In genomic region chr10:121955730-121956129, GRCm38 (mm10) we compare ENCODE assay signal across 22 mouse cellular contexts.
A peak's percentile ranks its signal among the peaks of the same experiment; 100 is the strongest.
DNase-seq lines count a peak whose midpoint lies in the region; ATAC-seq and TF ChIP-seq lines count a peak whose summit lies in the region.
"Had no signal": no experiment of that assay in that cellular context is flagged by ENCODE, and none has a peak within 500 bp of the region (broad histone marks: within the 10 kb centered on the region; RNA-seq: fewer than 3 reads in every experiment).

No protein-coding gene starts in this region.

- no peak for ATAC-seq in forebrain, embryonic 14.5 days
- no peak for ATAC-seq in forebrain, embryonic 12.5 days (ENCODE audit: low FRiP score)
- ATAC-seq in forebrain, postnatal 0 days = no peak
- ATAC-seq in neural tube, embryonic 12.5 days (ENCODE audit: low FRiP score, low read depth) = peak; percentile 55
- ATAC-seq: intestine, embryonic 16.5 days; midbrain, embryonic 13.5 days had no signal

- 82% methylated on average over 4 of the region's 4 CpGs for WGBS in forebrain, embryonic 14.5 days
- 84% methylated on average over 4 of the region's 4 CpGs for WGBS in forebrain, embryonic 12.5 days
- WGBS in forebrain, postnatal 0 days = 77% methylated on average over 4 of the region's 4 CpGs
- WGBS in neural tube, embryonic 12.5 days = 34% methylated on average over 4 of the region's 4 CpGs

- peak overlapping the region; percentile 71; the same call in 1 of the 2 replicates for H3K27ac ChIP-seq in forebrain, embryonic 14.5 days (ENCODE audit: low read depth, low read length)
- H3K27ac ChIP-seq in forebrain, embryonic 12.5 days = no peak overlapping the region
- H3K27ac ChIP-seq in layer of hippocampus, adult 2 months = peak overlapping the region; percentile 39; the same call in 1 of the 2 replicates
- H3K27ac ChIP-seq in forebrain, postnatal 0 days (ENCODE audit: low read depth, low read length) = peak overlapping the region; percentile 60; the same call in 1 of the 2 replicates
- H3K27ac ChIP-seq in neural tube, embryonic 12.5 days = no peak overlapping the region
- H3K27ac ChIP-seq: embryonic facial prominence, embryonic 13.5 days; heart, embryonic 13.5 days; limb, embryonic 10.5 days; macrophage; midbrain, embryonic 13.5 days had no signal

- no peak for DNase-seq in forebrain, embryonic 14.5 days (ENCODE audit: low spot score)
- DNase-seq in layer of hippocampus, adult 2 months (ENCODE audit: low spot score in 2 of 2) = no peak
- no peak for DNase-seq in layer of hippocampus, postnatal 10 days (ENCODE audit: low spot score in 2 of 2)
- DNase-seq in forebrain, postnatal 0 days = no peak
- DNase-seq in lung, postnatal 10 days = no peak
- no peak for DNase-seq in cerebellum, adult 18-20 months
- DNase-seq: adrenal gland, adult 8-10 months; cerebellum, adult 11-12 months; heart, adult 11 months; heart, postnatal 36 days; lung, embryonic 14.5 days; thymus, postnatal 4 days had no signal

- H3K4me3 ChIP-seq in forebrain, embryonic 14.5 days (ENCODE audit: low read depth, low read length) = no peak overlapping the region
- no peak overlapping the region for H3K4me3 ChIP-seq in forebrain, embryonic 12.5 days (replicated peaks)
- no peak overlapping the region for H3K4me3 ChIP-seq in layer of hippocampus, adult 2 months
- no peak overlapping the region for H3K4me3 ChIP-seq in forebrain, postnatal 0 days (ENCODE audit: low read depth, low read length)
- H3K4me3 ChIP-seq in neural tube, embryonic 12.5 days = no peak overlapping the region
- H3K4me3 ChIP-seq: embryonic facial prominence, embryonic 13.5 days; heart, embryonic 13.5 days; limb, embryonic 10.5 days; midbrain, embryonic 13.5 days had no signal

- H3K4me1 ChIP-seq in forebrain, embryonic 14.5 days (ENCODE audit: control insufficient read depth, insufficient read depth, low read length) = no peaks in the 10 kb centered on the region
- peaks cover 9% of the 10 kb centered on the region; the same call in 1 of the 2 replicates for H3K4me1 ChIP-seq in forebrain, embryonic 12.5 days
- H3K4me1 ChIP-seq in forebrain, postnatal 0 days (ENCODE audit: insufficient read depth) = peaks cover 13% of the 10 kb centered on the region
- H3K4me1 ChIP-seq in neural tube, embryonic 12.5 days = peaks cover 25% of the 10 kb centered on the region
- H3K4me1 ChIP-seq: heart, embryonic 13.5 days had no signal

- TF ChIP-seq CTCF in layer of hippocampus, adult 2 months (conservative IDR thresholded peaks at IDR 0.05) = no peak
- TF ChIP-seq CTCF in forebrain, postnatal 0 days (IDR thresholded peaks at IDR 0.05; ENCODE audit: low read depth) = no peak

- H3K27me3 ChIP-seq in forebrain, embryonic 14.5 days (replicated peaks; ENCODE audit: control insufficient read depth, insufficient read depth, low read length) = no peaks in the 10 kb centered on the region
- H3K27me3 ChIP-seq in forebrain, embryonic 12.5 days = no peaks in the 10 kb centered on the region
- no peaks in the 10 kb centered on the region for H3K27me3 ChIP-seq in forebrain, postnatal 0 days (ENCODE audit: insufficient read depth, low read length)
- H3K27me3 ChIP-seq in neural tube, embryonic 12.5 days (replicated peaks) = no peaks in the 10 kb centered on the region
- H3K27me3 ChIP-seq: CH12.LX; embryonic facial prominence, embryonic 13.5 days; heart, embryonic 13.5 days; midbrain, embryonic 13.5 days had no signal

- no peak overlapping the region for H3K9ac ChIP-seq in forebrain, embryonic 14.5 days (ENCODE audit: low read length)
- no peak overlapping the region for H3K9ac ChIP-seq in forebrain, embryonic 12.5 days
- H3K9ac ChIP-seq in forebrain, postnatal 0 days = no peak overlapping the region
- no peak overlapping the region for H3K9ac ChIP-seq in neural tube, embryonic 12.5 days
- H3K9ac ChIP-seq: embryonic facial prominence, embryonic 13.5 days; heart, embryonic 13.5 days; lung, embryonic 14.5 days; midbrain, embryonic 13.5 days had no signal

- H3K4me2 ChIP-seq in forebrain, embryonic 14.5 days (ENCODE audit: low read length) = no peak overlapping the region
- no peak overlapping the region for H3K4me2 ChIP-seq in forebrain, embryonic 12.5 days
- no peak overlapping the region for H3K4me2 ChIP-seq in forebrain, postnatal 0 days (ENCODE audit: low read depth)
- H3K4me2 ChIP-seq in neural tube, embryonic 12.5 days (replicated peaks) = no peak overlapping the region
- H3K4me2 ChIP-seq: embryonic facial prominence, embryonic 13.5 days; heart, embryonic 13.5 days; liver, embryonic 11.5 days; lung, embryonic 14.5 days; midbrain, embryonic 13.5 days had no signal

- no peaks in the 10 kb centered on the region for H3K36me3 ChIP-seq in forebrain, embryonic 14.5 days (ENCODE audit: control insufficient read depth, insufficient read depth, low read length)
- H3K36me3 ChIP-seq in forebrain, embryonic 12.5 days (replicated peaks) = no peaks in the 10 kb centered on the region
- H3K36me3 ChIP-seq in forebrain, postnatal 0 days (ENCODE audit: insufficient read depth) = no peaks in the 10 kb centered on the region
- H3K36me3 ChIP-seq in neural tube, embryonic 12.5 days = no peaks in the 10 kb centered on the region
- H3K36me3 ChIP-seq: embryonic facial prominence, embryonic 13.5 days; heart, embryonic 13.5 days; limb, embryonic 10.5 days; midbrain, embryonic 13.5 days had no signal

- no peaks in the 10 kb centered on the region for H3K9me3 ChIP-seq in forebrain, embryonic 14.5 days (replicated peaks; ENCODE audit: control insufficient read depth, low read length)
- no peaks in the 10 kb centered on the region for H3K9me3 ChIP-seq in forebrain, embryonic 12.5 days
- no peaks in the 10 kb centered on the region for H3K9me3 ChIP-seq in forebrain, postnatal 0 days (ENCODE audit: low read length)
- no peaks in the 10 kb centered on the region for H3K9me3 ChIP-seq in neural tube, embryonic 12.5 days
- H3K9me3 ChIP-seq: embryonic facial prominence, embryonic 13.5 days; limb, embryonic 10.5 days; midbrain, embryonic 13.5 days had no signal

Comparison
In these comparisons a context has a peak if more than half of its experiments do, and no peak if none do; other contexts are left out.
1. H3K27ac ChIP-seq: peak in forebrain, embryonic 14.5 days (single experiment), layer of hippocampus, adult 2 months (single experiment) and forebrain, postnatal 0 days (single experiment); none in forebrain, embryonic 12.5 days (single experiment) and neural tube, embryonic 12.5 days (single experiment).